Mouse (Mus musculus): ENCODE data around the gene Trim21.

Trim21 gene

DNA sequence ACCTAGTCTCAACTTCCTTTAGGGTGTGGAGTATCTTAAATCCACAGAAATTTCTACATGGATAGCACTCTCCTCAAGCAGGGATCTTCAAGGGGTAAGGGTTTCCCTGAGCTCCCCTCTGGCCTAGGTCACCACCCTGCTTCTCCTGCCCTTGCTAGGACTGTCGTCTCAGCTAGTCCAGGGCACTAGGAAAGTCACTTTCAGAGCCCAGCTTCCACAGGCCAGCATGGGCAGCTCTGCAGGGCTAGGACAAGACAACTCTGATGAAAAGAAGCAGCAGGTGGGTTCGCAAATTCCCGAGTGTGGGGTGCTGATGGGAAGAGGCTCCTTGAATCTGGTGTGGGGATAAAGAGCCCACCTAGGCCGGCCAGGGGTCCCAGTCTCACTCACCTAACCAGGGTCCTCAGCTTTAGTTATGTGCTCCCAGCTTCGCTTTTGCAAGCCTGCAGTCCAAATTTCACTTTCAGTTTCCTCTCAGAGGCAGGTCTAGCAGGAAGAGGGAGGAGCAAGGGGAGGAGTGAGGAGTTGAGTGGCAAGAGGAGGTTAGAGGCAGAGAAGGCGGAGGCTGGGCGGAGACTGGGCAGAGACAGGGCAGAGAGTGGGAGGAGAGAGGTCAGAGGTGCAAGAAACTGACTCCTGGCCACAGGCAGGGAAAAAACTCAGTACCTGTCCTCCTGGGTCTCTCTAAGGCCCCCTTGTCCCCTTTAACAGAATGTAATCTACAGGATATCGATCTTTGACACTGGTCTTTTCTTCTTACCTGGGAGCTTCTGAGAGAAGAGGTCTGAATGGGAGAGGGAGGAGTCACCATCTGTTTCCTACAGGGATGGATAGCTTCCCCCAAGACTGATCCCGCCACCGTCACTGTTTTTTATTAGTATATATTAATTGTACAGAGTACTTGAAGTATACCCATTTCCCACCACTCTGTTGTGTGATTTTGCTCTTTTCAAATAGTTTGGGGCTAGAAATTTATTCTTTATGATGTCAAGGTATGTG, at the start of gene Trim21:
Gene Trim21 (minus strand): TSS at position 488 of the 999 bp plus-strand sequence.
- DNase-seq (ENCODE audit: inconsistent ontology term), result peak; percentile 86

DNA sequence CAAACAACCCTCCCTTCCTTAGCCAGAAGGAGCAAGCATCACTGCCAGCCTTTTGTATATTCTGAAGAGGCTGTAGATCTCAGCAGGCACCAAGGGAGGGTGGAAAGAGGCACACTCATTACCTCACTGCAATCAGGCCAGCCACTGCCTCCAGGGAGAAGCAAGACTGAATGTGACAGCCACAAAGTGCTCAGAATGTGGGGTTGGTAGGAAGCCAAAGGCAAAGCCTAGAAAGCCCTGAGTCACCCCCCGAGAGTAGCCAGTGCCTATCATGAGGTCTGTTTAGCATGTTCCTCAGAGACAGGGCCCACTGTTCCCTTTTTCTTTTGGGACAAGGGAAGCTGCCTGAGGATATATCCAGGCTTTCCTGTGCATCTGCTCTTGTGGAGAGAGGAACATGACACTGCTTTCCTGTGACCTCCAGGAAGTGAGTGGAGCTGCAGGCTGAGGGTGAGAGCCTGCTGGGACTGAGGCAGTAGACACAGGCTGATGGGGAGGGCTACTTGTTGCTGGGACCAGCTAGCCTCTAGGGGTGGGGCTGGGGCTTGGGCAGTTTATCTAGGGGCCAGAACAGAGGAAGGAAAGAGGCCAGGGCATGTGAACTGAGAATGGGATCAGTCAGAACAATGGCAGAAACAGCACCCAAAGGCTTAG, 32.2 kb upstream of the Trim21 start, which contains the start of gene Olfr552:
Gene Olfr552 (plus strand): TSS at position 393 of the 654 bp plus-strand sequence.
- peak; percentile 70 for DNase-seq (ENCODE audit: inconsistent ontology term)

DNA sequence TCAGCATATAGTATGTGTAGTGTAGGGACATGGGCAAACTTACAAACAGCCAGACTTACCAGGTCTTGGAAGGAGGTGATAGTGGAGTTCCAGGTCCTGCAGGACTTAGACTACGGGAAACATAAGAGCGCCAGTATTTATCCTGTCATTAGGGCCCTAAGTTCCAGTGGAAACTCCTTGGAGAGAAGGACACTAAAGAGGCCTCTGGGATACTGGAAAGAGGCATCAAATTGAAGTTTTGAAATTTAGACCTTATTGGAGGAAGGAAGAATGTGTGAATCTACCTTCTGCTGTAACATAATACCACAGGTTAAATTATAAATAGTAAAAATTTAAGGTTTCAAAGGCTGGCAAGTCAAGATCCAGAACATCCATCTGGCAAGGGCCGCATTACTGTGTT, 26.5 kb upstream of the Trim21 start, which contains the start of gene Olfr551:
Gene Olfr551 (minus strand): TSS at position 101 of the 400 bp plus-strand sequence.
- no peak for DNase-seq (ENCODE audit: inconsistent ontology term)

DNA sequence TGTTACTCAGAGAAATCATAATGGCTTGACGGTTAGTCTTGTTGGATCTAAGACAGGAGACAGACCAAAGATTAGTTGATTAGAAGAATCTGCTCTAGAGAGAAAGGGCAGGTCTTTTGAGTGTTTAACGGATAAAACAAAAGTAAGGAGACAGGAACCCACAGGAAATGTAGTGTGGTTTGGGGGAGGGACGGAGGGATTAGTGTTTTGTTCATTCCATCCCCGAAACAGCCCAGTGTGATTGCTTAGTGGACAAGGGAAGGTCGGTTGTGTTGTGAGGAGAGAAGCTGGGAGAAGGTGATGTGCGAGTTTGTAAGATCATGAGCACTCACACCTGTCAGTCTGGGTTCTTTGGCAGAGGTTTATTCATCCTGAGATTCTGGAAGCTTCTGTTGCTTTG, 10.7 kb upstream of the Trim21 start:
- no peak for DNase-seq (ENCODE audit: inconsistent ontology term)

DNA sequence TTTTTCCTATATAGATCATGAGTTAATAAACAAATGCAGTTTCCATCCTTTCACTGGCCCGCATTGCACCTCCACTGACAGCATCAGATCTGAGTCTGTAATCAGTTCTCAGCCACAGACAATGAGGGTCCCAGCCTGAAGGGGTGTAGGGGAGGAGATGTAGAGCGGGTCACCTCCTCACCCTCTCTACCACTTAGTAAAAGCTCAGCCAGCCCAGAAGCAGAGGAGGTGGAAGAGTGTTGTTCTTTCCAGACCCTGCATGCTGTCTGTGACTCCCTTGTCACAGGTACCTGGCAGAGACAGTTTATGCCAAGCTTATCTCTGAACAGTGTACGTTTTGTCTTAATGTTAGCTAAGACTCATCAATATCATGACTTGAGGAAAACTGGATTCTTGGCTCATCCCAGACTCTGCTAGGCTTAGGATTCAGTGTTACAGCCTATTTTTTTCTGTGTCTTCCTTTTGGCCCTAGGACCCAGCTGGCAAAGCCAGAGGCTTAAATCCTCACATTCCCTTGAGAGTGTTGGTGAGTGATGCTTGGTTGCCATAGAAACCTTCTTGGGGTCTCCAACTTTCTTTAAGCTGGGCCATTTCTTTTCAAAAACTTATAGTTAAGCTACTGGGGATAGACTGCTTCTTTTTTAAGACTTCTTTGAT, 8.0 kb upstream of the Trim21 start:
- no peak for DNase-seq (ENCODE audit: inconsistent ontology term)

DNA sequence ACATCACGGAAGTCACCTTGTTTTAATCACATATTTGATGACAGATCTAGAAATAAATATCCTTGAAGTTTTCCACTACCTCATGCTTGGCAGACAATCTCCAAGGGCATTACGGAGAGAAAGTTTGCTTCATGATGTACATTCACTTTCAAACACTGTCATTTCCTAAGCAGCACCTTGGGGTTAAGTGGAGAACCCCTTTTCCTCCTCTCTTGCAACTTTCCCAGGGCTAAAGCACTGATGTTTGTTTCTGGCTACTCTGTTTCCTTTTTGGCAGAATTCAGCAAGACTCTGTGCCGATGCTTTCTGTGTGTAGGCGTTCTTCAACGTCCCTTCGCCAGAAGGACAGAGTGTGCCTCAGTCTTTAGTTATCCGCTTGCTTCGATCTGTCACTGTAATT, 5.9 kb upstream of the Trim21 start, which contains the start of gene Olfr550:
Gene Olfr550 (plus strand): TSS at position 301 of the 400 bp plus-strand sequence.
- DNase-seq (ENCODE audit: inconsistent ontology term), result no peak

DNA sequence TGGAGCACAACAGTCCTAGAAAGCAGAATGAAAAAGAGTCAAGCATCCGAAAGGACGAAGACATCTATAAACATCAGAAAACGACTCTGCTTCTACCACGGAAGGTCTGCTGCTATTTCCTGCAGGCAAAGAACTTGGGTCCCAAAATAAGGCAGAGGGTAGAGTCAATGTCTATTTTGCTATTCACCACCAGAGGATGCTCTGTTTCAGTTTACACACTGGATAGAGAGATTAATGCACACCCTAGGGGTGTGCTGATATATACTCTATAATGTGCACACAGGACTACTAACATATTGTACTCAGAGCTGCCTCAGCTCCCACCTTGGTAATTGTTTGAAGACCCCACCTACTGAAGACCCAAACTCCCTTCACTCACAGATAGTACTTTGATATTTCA, 933 bp upstream of the Trim21 start:
- DNase-seq (ENCODE audit: inconsistent ontology term), result no peak

DNA sequence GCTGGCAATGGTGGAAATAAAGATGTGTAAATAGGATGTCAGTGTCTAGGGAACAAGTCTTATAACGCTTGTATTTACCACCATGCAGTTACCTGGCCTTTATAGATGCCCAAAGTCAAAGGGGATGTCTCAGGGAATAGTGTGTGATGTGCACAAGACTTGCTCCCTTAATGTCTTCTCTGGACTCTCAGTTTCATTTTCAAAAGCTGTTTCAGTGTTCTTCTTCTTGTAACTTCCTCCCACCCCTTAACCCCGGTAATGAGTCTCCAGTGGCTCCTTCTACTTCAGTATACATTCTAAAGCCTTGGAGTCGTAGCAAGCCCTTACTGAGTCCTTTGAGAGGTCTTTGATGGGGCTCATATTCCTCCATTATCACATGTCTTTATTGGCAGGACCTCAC, 12.0 kb downstream of the Trim21 start:
- DNase-seq (ENCODE audit: inconsistent ontology term), result no peak

DNA sequence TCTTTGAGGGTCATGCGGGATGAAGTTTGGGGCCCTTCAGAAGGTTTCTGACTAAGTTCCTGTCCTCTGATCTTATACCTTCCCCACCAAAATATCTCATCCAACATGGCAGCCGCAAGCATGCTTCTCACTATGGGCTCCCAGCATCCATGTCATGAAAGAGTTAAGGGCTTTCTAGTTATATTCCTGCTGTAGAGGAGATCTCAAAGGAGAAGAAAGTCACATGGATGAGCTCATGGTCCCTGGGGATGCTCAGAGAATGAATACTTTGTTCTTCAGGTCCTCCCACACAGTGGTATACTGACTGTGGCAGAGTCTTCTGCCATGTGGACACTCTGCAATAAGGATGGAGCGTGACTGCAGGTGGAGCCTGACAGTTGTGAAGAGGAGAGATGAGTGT, 15.7 kb downstream of the Trim21 start, which contains the start of gene Olfr549:
Gene Olfr549 (plus strand): TSS at position 301 of the 400 bp plus-strand sequence.
- DNase-seq (ENCODE audit: inconsistent ontology term), result no peak

DNA sequence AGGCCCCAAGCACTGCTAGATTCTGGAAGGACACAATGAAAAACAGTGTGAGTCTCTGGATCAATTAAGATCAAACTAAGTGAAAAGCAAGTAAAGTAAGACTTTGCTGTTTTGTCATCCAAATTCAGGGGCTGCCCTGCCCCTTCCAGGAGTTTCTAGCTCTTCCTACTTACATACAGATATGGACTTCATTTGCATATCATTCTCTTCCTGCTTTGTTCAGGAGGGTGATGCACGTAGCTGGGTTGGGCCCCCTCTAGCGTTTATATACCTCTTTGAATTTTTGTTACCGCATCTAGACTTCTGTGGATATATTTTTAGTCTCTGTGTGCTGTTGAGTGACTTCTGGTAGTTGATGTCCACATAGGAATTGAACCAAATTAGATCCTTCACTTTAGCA, 24.0 kb downstream of the Trim21 start:
- DNase-seq (ENCODE audit: inconsistent ontology term), result no peak

DNA sequence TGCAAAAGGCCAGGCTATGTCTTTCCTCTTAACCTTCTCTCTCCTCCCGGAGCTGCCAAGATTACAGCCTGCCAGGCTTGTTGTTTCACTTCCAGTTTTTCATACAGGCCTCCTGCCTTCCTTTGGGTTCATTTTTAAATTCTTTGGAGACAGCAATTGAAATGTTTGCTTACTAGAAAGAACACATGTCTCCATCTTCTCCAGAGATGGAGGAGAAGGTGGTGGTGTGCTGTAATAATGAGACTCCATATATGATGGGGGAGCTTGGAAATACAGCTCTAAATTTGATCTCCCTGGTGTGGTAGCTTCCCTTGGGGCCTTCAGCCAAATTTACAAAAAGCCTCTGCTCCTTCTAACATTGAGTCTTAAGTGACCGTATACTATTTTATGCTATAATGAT, 24.7 kb downstream of the Trim21 start, which contains the start of gene Olfr548-ps1:
Gene Olfr548-ps1 (plus strand): TSS at position 301 of the 400 bp plus-strand sequence.
- no peak for DNase-seq (ENCODE audit: inconsistent ontology term)

DNA sequence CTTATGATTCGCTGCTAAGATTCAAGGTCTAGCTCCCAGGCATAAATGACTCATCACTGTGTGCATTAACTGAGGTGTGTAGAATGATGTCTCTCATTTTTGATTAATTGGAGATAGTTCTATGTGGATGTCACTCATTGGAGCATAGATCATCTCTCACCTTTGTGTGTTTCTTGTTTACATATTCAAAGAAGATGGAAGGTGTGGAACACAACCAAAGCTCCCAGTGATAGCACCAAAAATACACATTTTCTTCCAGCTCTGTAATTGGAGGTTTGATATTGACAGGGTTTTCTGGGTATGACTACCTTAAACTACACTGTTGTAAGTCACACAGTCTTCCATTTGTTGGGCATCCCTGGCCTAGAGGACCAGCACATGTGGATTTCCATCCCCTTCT, 30.8 kb downstream of the Trim21 start, which contains the start of gene Olfr547:
Gene Olfr547 (plus strand): TSS at position 301 of the 400 bp plus-strand sequence.
- no peak for DNase-seq (ENCODE audit: inconsistent ontology term)

DNA sequence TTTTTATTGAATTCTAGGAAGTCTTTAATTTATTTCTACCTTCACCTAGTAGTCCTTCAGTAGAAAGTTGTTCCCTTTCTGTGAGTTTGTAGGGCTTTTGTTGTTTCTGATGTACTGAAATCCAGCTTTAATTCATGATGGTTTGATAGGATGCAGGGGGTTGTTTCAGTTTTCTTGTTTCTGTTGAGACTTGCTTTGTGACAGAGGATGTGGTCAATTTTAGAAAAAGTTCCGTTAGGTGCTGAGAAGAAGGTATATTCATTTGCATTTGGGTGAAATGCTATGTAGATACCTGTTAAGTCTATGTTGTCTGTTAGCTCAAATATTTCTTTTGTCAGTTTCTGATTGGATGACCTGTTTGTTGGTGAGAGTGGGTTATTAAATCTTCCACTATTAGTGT, 36.2 kb downstream of the Trim21 start:
- no peak for DNase-seq (ENCODE audit: inconsistent ontology term)

DNA sequence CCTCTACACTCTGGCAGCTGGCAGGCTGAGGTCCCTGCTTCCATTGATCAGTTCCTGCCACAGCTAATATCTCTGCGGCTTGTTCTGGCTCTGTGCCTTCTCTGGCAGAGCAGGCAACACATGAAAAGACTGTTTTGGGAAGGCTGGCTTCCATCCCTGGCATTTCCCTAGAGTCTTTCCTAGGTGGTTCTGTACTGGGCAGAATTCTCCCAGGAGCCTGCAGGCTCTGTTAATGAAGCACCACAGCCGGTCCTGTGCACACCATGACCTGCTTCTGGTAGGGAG, 48.3 kb downstream of the Trim21 start:
- no peak for DNase-seq (ENCODE audit: inconsistent ontology term)

DNA sequence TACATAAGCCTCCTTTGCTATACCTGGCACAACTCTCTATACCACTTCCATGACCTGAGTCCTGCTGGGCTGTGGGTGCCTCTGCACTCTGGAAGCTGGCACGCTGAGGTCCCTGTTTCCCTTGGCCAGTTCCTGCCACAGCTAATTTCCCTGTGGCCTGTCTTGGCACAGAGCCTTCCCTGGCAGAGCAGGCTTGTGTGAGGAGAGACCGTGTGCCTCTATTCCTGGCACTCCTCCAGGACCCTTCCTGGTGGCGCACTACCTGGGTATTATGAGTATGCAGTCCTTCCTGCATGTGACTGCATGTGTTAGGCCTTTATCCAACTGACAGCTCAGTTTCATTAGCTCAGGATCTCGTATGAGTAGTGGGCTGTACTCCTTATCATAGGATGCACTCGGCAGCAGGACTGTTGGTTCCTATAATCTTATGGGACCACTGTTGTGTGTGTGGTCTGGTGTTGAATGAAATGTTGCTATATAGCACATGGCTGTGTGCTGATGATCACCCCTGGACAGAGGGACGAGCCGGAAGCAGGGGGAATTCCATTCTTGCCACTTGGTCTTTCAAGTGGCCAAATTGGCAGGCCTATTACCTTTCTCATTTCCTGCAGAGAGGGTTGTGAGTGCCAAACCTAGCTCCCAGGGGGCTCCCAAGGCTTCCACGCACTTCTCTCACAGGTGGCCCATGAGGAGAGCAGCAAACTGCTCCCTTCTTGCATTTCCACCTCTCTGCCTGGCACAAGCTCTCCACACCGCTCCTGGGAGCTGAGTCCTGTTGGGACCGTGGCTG, 48.8 kb downstream of the Trim21 start:
- DNase-seq (ENCODE audit: inconsistent ontology term), result peak; percentile 65

DNA sequence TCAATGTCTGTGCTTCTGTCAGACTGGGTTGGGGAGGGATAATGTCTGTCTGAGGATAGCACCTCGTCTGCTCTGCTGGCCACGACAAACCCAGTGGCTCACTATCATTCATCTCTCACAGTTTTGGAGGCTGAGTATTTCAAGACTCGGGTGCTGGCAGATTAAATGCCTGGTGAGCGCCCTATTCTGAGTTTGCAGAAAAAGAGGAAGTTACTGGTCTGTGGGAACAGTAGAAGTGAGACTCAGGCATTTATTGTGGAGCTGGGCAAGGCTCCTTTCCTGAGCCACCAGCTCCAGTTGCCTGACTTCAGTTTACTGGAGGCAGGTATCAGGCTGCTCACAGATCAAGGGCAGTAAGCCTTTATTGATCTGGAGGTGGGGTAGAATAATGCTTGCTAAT, 51.1 kb downstream of the Trim21 start:
- DNase-seq (ENCODE audit: inconsistent ontology term), result no peak

DNA sequence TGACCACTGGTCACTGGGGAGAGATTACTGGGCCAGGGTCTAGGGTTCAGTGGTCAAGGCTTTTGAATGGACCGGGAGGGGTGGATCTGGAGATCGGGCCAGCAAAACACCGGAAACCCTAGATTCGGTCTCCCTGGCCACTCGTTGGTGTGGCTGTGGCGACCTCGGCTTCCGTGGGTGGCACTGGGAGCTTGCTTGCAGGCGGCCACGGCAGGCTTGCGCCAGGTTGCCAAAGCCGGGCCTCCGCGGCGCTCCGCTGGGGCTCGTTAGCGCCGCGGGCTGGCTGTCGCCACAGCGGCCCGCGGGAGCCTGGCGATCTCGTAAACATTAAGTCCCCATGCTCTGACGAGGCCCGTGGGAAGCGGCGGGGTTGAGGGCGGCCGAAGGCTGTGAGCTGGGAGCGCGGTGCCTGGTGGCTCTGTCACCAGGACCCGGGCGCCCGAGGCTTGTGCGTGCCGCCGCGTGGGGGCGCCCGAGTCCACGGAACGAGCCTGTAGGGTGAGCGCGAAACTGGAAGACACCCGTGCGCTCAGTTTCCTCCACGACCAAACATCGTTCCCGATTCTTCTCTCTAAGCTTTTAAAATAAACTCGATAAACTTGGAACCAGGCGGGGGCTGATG, 52.4 kb downstream of the Trim21 start:
- peak; percentile 89 for DNase-seq (ENCODE audit: inconsistent ontology term)

DNA sequence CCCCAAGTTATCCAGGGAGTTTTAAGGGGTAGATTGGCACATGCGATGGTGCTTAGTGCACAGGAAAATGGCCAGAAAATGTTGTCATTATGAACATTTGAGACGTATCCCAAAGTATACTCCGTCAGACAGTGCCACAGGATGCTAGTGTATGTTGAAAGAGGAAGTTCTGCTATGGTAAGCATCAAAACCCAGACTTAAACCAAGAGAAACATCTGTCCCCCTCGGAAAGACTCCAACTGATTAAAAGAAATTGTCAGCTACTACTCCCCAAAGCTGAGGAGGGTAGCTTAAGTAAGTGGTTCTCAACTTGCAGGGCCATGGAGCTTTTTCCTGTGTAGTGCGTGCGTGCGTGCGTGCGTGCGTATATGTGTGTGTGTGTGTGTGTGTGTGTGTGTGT, 53.4 kb downstream of the Trim21 start:
- no peak for DNase-seq (ENCODE audit: inconsistent ontology term)

DNA sequence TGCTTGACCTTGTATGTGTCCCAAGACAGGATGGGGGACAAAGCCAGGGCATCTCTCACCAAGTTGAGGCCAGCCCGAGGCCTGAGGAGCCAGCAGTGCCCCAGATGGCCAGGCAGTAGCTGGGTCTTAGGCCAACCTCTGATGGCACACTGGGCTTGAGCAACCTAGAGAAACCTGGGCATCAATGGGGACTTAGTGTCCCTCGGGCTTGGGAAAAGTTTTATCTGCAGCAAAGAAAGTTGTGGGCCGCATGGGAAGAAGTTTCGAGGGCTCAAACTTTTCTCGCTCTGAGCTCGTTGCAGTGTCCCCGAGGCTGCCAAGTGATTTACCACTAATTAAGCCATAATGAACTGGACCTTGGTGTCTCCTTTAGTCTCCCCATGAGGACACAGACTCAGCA, 55.6 kb downstream of the Trim21 start:
- no peak for DNase-seq (ENCODE audit: inconsistent ontology term)

DNA sequence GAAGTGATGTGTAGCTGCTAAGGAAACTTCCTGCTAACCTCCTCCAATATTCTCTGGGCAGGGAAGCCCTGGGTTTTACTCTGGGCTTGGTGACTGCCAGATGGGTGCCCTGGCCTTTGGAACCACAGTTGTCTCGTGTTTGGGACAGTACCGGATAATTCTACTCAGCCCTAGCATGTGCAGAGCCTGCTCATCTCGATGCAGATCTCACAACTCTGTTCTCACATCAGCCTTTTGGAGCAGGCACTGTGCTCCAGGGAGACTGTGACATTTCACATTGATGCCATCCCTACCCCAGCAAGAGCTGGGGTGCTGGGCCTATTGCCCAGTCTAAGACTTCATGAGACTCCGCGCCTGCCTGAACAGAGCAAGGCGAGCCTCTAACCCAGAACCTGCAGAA, 56.6 kb downstream of the Trim21 start:
- no peak for DNase-seq (ENCODE audit: inconsistent ontology term)

DNA sequence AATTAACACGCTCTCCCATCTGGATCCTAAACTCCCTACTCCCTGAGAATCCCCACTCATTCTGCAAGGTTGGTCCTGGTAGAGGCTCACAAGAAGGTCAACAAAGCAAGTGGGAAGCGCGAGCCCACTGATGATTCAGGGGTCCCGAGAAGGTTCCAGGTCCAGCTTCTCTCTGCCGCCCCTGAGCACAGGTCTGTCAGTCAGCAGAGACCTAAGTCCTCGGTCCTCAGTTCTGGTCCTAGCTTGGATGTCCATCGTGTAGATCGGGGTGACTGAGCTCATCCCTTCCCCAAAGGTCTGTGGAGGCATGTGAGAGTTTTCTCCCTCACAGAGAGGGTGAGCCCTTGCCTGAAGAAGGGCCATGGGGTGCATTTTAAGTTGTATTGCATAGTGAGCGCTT, 57.2 kb downstream of the Trim21 start:
- DNase-seq (ENCODE audit: inconsistent ontology term), result no peak
